Mouse (Mus musculus) ES-E14 (cell line): ENCODE data around the gene Foxd2. TPM values are rescaled to one million over a fixed set of nuclear protein-coding genes. Genes with fewer than 3 reads are reported as not detected.

Source experiments
- DNase-seq: peaks from one replicate; pipeline ENCODE4 v3.0.0-alpha.2; 2013; ENCODE audit warnings: low read depth, low spot score
- H3K27ac ChIP-seq: 2 replicates; pipeline ENCODE4 v1.5.1; 2012; ENCODE audit warnings: low read depth, mild to moderate bottlenecking, low read length, moderate library complexity, mixed read lengths; ENCODE audit not compliant: poor library complexity, insufficient read depth, severe bottlenecking
- H3K36me3 ChIP-seq: 2 replicates; pipeline ENCODE4 v1.6.1; 2012; ENCODE audit warnings: mild to moderate bottlenecking, low read length, moderate library complexity, mixed read lengths; ENCODE audit not compliant: control insufficient read depth, poor library complexity, insufficient read depth, severe bottlenecking
- H3K4me1 ChIP-seq, 2 experiments: fragments of 150-350 bp in 1 of 2; sonication (generic) in 1 of 2; 2 replicates each; pipeline ENCODE4 v1.6.1; 2012; ENCODE audit warnings: low read length in 2 of 2, mild to moderate bottlenecking in 1 of 2, mixed read lengths in 1 of 2; ENCODE audit not compliant: control insufficient read depth in 2 of 2, insufficient read depth in 2 of 2, poor library complexity in 1 of 2
- H3K4me3 ChIP-seq, 2 experiments: fragments of 150-350 bp in 1 of 2; sonication (generic) in 1 of 2; 2 replicates each; pipeline ENCODE4 v1.5.1; 2012; ENCODE audit warnings: low read length in 2 of 2, low read depth in 1 of 2, mild to moderate bottlenecking in 1 of 2, mixed read lengths in 1 of 2; ENCODE audit not compliant: insufficient read depth in 1 of 2, poor library complexity in 1 of 2, severe bottlenecking in 1 of 2
- H3K9ac ChIP-seq: 2 replicates; pipeline ENCODE4 v1.6.1; 2012; ENCODE audit warnings: low read depth, mild to moderate bottlenecking, low read length, mixed read lengths; ENCODE audit not compliant: poor library complexity, insufficient read depth, severe bottlenecking
- H3K9me3 ChIP-seq: fragments of 150-350 bp; sonication (generic); 2 replicates; pipeline ENCODE4 v1.6.1; 2012; ENCODE audit warnings: low read depth, mild to moderate bottlenecking, low read length; ENCODE audit not compliant: control insufficient read depth, insufficient read depth
- CHD2 ChIP-seq: IDR thresholded peaks from 2 replicates; pipeline ENCODE4 v1.6.1; 2014; ENCODE audit warnings: mild to moderate bottlenecking, low read depth, low read length, inconsistent platforms
- HCFC1 ChIP-seq: IDR thresholded peaks from 2 replicates; pipeline ENCODE4 v1.6.1; 2012; ENCODE audit warnings: low read length, inconsistent platforms, borderline replicate concordance; ENCODE audit not compliant: insufficient read depth
- MAFK ChIP-seq: IDR thresholded peaks from 2 replicates; pipeline ENCODE4 v1.6.1; 2014; ENCODE audit warnings: mild to moderate bottlenecking, low read depth, low read length, inconsistent platforms; ENCODE audit not compliant: insufficient read depth
- ZC3H11A ChIP-seq: IDR thresholded peaks from 2 replicates; pipeline ENCODE4 v1.6.1; 2012; ENCODE audit warnings: low read depth, mild to moderate bottlenecking, inconsistent platforms, low read length, borderline replicate concordance
- ZNF384 ChIP-seq: IDR thresholded peaks from 2 replicates; pipeline ENCODE4 v1.6.1; 2012; ENCODE audit warnings: low read depth, low read length, inconsistent platforms
- in situ Hi-C, 2 experiments: fragments of 600-800 bp; cut with MboI; formaldehyde crosslinking; loops; one replicate each; pipeline ENCODE4 v1.15.1; 2025; ENCODE audit warnings: low sequenced_read_pairs in 2 of 2, inconsistent platforms in 1 of 2; ENCODE audit not compliant: unreplicated experiment in 2 of 2
- total RNA-seq: library from RNA; depleted of rRNA; stranded (reverse); fragments of 300-350 nt; gene quantifications from 2 replicates; pipeline ENCODE4 v1.2.3, GENCODE M21; 2012

The Foxd2 gene
- total RNA-seq, 1 experiment, result 0.09 TPM

DNA sequence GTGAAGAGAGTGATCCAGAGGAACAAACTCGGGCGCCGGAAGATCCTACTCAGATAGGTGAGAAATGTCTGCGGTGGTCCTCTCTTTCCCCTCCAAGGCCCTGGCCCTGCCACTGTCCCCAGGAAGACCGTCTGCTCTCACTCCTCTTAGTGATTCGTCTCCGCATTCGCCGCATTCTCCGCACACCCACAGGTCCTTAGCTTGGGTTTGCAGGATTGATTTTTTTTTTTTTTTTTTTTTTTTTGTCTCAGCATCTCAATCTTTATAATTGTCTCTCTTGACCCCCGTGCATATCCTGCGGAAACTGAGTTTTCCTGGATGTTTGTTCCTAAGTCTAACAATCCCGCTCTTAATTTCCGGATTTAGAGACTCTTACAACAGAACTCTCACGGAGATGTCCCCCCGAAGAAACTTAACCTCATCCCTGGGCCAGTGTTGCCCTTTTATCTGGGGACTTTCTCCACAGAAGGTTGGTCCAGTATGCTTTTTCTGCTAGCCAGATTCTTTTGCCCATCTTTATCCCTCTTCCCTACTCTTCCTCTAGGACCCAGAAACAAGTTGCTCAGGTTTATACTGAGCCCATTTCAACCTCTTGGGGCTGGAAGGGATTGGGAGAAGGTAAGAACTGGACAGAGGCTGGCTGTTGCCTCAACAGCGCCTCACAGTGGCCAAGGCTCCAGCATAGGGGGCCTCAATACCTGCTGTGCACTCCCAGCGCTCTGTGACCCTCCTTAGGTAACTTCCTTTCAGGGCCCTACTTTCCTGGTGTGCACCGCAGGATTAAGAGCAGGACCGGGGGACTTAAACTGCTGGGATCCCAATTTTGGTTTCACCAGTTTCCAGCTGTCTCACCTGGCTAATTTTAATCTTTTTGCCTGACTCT is 1.2 kb upstream of the Foxd2 start:
- no peak overlapping the region for H3K27ac ChIP-seq
- peak overlapping the region; percentile 66 to 69 for H3K4me3 ChIP-seq
- no peaks in the 10 kb centered on the region for H3K36me3 ChIP-seq
- no peaks in the 10 kb centered on the region for H3K9me3 ChIP-seq
- peak; percentile 82 for DNase-seq
- TF ChIP-seq CHD2 (no peak), ZNF384 (peak; percentile 52; the same call in 1 of the 2 replicates)
- H3K9ac ChIP-seq, result no peak overlapping the region
- in situ Hi-C loops, result loop anchor here (5.0 to 25.0 kb wide), 6 partner anchors 147 to 1027 kb away; partner anchors contain the start of genes Dmbx1 (in 2 of the 2), Tal1 (in 2 of the 2) and Trabd2b (in 1 of the 2)
- peaks cover 0 to 2% of the 10 kb centered on the region in 2 experiments; a peak in 1 of 4 replicates for H3K4me1 ChIP-seq

DNA sequence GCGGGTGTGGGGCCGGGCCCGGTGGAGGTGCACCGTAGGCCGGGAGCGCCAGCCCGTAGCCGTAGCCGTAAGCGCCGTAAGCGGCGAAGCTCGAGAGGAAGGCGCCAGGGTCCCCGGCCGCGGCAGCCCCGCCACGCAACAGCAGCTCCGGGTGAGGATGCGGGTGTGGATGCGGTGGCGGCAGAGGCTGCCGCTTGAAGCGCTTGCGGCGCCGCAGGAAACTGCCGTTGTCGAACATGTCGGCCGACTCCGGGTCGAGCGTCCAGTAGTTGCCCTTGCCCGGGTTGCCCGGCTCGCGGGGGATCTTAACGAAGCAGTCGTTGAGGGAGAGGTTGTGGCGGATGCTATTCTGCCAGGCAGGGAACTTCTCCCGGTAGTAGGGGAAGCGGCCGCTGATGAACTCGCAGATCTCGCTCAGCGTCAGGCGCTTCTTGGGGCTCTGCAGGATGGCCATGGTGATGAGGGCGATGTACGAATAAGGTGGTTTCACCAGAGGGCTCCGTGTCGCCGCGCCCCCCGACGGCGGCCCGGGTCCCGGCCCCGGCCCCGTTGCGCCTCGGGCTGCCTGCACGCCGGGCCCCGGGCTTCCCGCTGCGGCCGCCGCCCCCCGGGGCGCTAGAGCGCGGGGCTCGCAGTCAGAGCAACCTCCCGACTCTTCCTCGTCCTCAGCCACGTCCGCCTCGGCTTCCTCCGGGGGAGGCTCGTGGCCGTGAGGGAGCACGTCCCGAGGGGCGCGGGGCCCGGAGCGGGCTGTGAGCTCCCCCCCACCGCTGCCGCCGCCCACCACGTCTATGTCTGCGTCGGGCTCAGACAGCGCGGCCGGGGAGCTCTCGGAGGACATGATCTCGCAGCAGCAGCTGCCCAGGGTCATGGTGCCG is 483 bp downstream of the Foxd2 start:
- H3K36me3 ChIP-seq, result no peaks in the 10 kb centered on the region
- no peak overlapping the region for H3K27ac ChIP-seq
- no peak for TF ChIP-seq CHD2
- no peak for TF ChIP-seq MAFK
- no peak for TF ChIP-seq HCFC1
- TF ChIP-seq ZC3H11A, result no peak
- TF ChIP-seq ZNF384, result no peak
- H3K9ac ChIP-seq, result peak overlapping the region; percentile 40
- in situ Hi-C loops, result loop anchor here (5.0 to 25.0 kb wide), 5 partner anchors 149 to 1029 kb away; partner anchors contain the start of genes Dmbx1 (in 2 of the 2), Tal1 (in 1 of the 2) and Trabd2b (in 1 of the 2)
- H3K4me1 ChIP-seq, result peaks cover 0 to under 1% of the 10 kb centered on the region in 2 experiments; a peak in 1 of 4 replicates
- peak overlapping the region; percentile 66 to 69 for H3K4me3 ChIP-seq
- no peak for DNase-seq
- no peaks in the 10 kb centered on the region for H3K9me3 ChIP-seq

DNA sequence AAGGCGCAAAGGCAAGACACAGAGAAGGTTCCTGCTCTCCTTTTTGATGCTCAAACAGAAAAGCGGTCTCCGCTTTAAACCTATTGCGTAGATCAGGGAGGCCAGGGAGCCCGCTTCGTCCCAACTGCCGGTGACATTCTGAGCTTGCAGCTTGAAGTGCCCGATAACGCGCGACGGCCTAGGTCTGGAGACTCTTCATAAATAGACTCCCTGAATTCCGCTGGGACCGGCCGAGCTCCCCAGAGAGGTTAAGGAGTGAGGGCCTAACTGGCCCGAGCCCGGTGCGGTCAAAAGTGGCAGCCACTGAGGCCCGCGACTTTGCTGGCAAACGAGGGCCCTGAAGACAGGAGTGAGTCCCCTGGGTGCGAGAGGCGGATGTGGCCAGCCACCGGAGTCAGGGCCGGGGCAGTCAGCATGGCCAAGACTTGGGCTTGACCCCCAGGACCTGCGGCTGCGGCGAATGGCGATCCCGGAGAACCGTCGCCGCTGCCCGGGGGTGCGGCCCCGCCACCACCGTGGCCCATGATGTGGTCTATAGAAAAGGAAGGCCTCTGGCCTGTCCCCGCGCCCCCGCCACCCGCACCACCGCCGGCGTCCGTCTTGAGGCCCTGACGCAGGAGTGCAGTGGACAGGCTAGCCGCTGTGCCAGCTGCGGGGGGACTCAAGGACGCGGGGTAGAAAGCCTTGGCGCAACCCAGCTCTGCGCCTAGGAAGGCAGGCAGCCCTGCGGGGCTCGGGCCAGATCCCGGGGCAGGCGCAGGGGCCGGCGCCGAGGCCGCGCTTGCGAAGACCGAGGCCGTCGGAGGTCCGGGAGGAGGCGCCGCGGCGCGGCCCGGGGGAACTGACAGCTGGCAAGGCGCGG is 1.4 kb downstream of the Foxd2 start:
- no peaks in the 10 kb centered on the region for H3K4me1 ChIP-seq
- 0 out of 4 replicates have a peak overlapping the region, but pooled peaks of 1 of the 2 experiments have one; percentile 66 for H3K4me3 ChIP-seq
- no peak overlapping the region for H3K27ac ChIP-seq
- no peaks in the 10 kb centered on the region for H3K36me3 ChIP-seq
- TF ChIP-seq MAFK, result no peak
- no peak for TF ChIP-seq ZNF384
- TF ChIP-seq HCFC1, result no peak
- TF ChIP-seq CHD2, result no peak
- TF ChIP-seq ZC3H11A, result no peak
- no peak overlapping the region for H3K9ac ChIP-seq
- DNase-seq, result no peak
- H3K9me3 ChIP-seq, result no peaks in the 10 kb centered on the region
- in situ Hi-C loops, result loop anchor here (5.0 to 25.0 kb wide), 5 partner anchors 150 to 1030 kb away; partner anchors contain the start of genes Dmbx1 (in 2 of the 2), Tal1 (in 1 of the 2) and Trabd2b (in 1 of the 2)
